Mouse (Mus musculus) neural tube, embryonic 14.5 days (tissue): Measurements from ENCODE around the gene Ppp1r9a. TPM values are rescaled to one million over a fixed set of nuclear protein-coding genes. Genes with fewer than 3 reads are reported as not detected.

ENCODE experiments used
- ATAC-seq: fragments of 200-750 bp; cut with Nextera tagmentation; 2 replicates; pipeline ENCODE4 v1.8.0; 2017; ENCODE audit warnings: low read depth, mild to moderate bottlenecking, moderate TSS enrichment, moderate library complexity
- H3K27ac ChIP-seq: fragments of 300-500 bp; sonication (generic); 2 replicates; pipeline ENCODE4 v1.5.1; 2014; ENCODE audit warnings: low read depth, mild to moderate bottlenecking, control low read depth, low read length, moderate library complexity, mixed read lengths
- H3K27me3 ChIP-seq: fragments of 300-500 bp; sonication (generic); 2 replicates; pipeline ENCODE4 v1.6.1; 2014; ENCODE audit warnings: low read length; ENCODE audit not compliant: control insufficient read depth, insufficient read depth
- H3K36me3 ChIP-seq: fragments of 300-500 bp; sonication (generic); 2 replicates; pipeline ENCODE4 v1.6.1; 2014; ENCODE audit warnings: low read length, mixed read lengths; ENCODE audit not compliant: control insufficient read depth, insufficient read depth
- H3K4me1 ChIP-seq: fragments of 300-500 bp; sonication (generic); 2 replicates; pipeline ENCODE4 v1.6.1; 2014; ENCODE audit warnings: low read length; ENCODE audit not compliant: control insufficient read depth, insufficient read depth
- H3K4me2 ChIP-seq: fragments of 300-500 bp; sonication (generic); 2 replicates; pipeline ENCODE4 v1.6.1; 2014; ENCODE audit warnings: mild to moderate bottlenecking, low read depth, low read length, control low read depth
- H3K4me3 ChIP-seq: fragments of 300-500 bp; sonication (generic); 2 replicates; pipeline ENCODE4 v1.5.1; 2014; ENCODE audit warnings: low read depth, low read length, control low read depth, mixed read lengths
- H3K9ac ChIP-seq: fragments of 300-500 bp; sonication (generic); replicated peaks from 2 replicates; pipeline ENCODE4 v1.6.1; 2014; ENCODE audit warnings: low read depth, mild to moderate bottlenecking, control low read depth, low read length, mixed read lengths
- H3K9me3 ChIP-seq: fragments of 300-500 bp; sonication (generic); 2 replicates; pipeline ENCODE4 v1.6.1; 2016; ENCODE audit warnings: low read length; ENCODE audit not compliant: control insufficient read depth
- WGBS: fragments of 180-500 bp; shearing (Covaris S2); extraction: QIAGEN DNeasy Blood & Tissue Kit; methylation state at CpG from one replicate; pipeline ENCODE4 v1.1.7; 2014; 5-methylcytosine and 5-hydroxymethylcytosine counted together
- polyA plus RNA-seq: library from polyadenylated mRNA; unstranded; fragments of >200 nt; fragmentation: Nextera tagmentation; extraction: Ambion mirVana; gene quantifications from 2 replicates; pipeline ENCODE4 v1.2.1, GENCODE M21; 2014

The Ppp1r9a gene
- polyA plus RNA-seq, 1 experiment from 2014 or later, result 63.6 TPM

DNA sequence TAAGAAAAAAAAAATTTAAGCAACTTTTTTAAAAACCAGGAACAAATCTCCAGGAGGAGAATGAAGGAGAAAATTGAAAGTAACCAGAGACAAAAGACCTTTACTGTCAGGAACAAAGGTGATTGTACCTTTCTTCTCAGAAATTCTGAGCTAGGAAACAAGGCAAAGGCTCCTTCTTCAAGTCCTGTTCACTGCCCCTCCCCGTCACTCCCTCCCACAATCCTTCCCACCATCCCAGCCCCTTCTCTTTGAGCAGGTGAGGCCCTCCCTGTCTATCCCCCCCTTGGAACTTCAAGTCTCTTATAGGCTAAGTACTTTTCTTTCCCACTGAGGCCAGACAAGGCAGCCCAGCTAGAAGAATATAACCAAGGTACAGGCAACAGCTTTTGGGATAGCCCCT, 117.8 kb downstream of the Ppp1r9a start:
- ATAC-seq, result no peak
- no peaks in the 10 kb centered on the region for H3K36me3 ChIP-seq
- no peak overlapping the region for H3K4me3 ChIP-seq
- no peak overlapping the region for H3K4me2 ChIP-seq
- H3K27me3 ChIP-seq, result no peaks in the 10 kb centered on the region
- H3K4me1 ChIP-seq, result no peaks in the 10 kb centered on the region
- no peak overlapping the region for H3K27ac ChIP-seq
- H3K9me3 ChIP-seq, result no peaks in the 10 kb centered on the region
- no peak overlapping the region for H3K9ac ChIP-seq
- WGBS, result 100% methylated on average over 1 of the region's 1 CpGs

DNA sequence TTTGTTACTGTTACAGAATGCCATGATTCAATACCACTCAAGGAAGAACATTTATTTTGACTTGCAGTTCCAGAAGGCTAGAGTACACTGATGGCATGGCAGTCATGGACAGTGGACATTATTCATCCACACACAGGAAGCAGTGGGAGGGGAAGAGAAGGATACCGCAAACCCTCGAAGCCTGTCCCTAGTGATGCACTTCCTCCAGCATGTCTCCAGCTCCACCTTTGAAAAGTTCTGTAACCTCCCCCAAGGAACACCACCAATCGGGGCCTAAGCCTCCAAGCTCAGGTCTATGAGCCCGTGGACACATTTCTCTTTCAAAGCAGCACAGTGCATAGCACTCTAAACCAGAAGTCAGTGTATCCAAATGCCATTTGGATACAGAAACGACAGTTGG, 120.0 kb downstream of the Ppp1r9a start:
- H3K4me2 ChIP-seq, result no peak overlapping the region
- no peak for ATAC-seq
- no peaks in the 10 kb centered on the region for H3K4me1 ChIP-seq
- no peaks in the 10 kb centered on the region for H3K9me3 ChIP-seq
- no peak overlapping the region for H3K9ac ChIP-seq
- no peaks in the 10 kb centered on the region for H3K27me3 ChIP-seq
- WGBS, result 79% methylated on average over 5 of the region's 5 CpGs
- no peak overlapping the region for H3K4me3 ChIP-seq
- no peak overlapping the region for H3K27ac ChIP-seq
- no peaks in the 10 kb centered on the region for H3K36me3 ChIP-seq

DNA sequence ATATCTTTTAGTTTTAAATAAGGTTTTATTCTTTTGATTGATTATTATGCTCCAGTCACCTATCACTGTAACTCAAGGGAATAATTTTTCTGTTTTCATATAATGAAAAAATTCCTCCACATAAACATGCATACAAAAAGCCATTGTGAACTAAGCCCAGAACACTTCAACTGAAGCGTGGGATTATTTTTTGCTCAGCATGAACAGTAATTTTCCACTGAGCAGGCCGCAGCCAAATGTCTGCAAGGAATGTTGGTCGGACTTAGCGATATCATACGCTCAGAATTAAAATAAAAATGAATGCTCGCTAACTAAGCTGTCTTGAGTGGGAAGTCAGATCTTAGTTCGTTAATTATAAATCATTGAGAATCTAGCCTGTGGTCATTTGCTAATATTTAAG, 122.2 kb downstream of the Ppp1r9a start:
- no peak overlapping the region for H3K4me3 ChIP-seq
- no peaks in the 10 kb centered on the region for H3K36me3 ChIP-seq
- no peak for ATAC-seq
- WGBS, result 70% methylated on average over 7 of the region's 7 CpGs
- no peaks in the 10 kb centered on the region for H3K9me3 ChIP-seq
- H3K4me2 ChIP-seq, result no peak overlapping the region
- no peaks in the 10 kb centered on the region for H3K4me1 ChIP-seq
- no peak overlapping the region for H3K27ac ChIP-seq
- H3K27me3 ChIP-seq, result no peaks in the 10 kb centered on the region
- no peak overlapping the region for H3K9ac ChIP-seq

DNA sequence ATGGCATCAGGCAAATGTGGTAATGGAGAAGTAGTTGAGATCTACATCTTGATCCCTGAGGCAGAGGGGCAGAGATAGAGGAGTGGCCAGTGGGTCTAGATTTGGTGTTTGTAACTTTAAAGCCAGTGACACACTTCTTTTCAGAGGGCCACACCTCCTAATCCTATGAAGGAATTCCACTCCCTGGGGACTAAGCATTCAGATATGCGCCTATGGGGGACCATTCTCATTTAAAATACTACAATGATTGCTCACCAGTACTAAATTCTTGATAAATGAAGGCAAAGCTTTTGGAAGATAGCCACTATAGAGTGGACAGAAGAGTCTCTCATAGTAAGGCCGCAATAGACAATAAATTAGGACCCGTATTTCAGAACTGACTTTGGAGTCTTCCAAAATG, 124.1 kb downstream of the Ppp1r9a start:
- no peak overlapping the region for H3K27ac ChIP-seq
- ATAC-seq, result no peak
- H3K9ac ChIP-seq, result no peak overlapping the region
- no peak overlapping the region for H3K4me2 ChIP-seq
- H3K27me3 ChIP-seq, result no peaks in the 10 kb centered on the region
- no peaks in the 10 kb centered on the region for H3K4me1 ChIP-seq
- H3K36me3 ChIP-seq, result no peaks in the 10 kb centered on the region
- WGBS, result 53% methylated on average over 3 of the region's 3 CpGs
- H3K9me3 ChIP-seq, result no peaks in the 10 kb centered on the region
- no peak overlapping the region for H3K4me3 ChIP-seq

DNA sequence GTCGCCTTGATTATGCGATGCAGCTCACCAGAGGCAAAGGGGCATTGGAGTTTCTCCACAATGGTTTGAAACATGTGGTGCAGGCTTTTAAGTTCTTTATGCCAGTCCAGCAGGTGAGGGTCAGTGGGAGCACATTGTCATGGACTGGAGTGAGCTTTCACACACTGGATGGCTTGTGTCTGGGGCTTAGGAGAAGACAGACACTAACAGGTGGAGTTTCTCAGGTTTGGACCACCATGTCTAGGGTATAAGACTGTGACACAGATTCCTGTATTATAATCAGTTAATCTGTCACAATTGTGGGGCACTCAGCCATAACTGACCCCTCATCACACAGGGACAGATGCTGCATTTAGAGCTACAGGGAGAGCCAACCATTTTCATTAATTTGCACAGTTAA, 124.5 kb downstream of the Ppp1r9a start:
- H3K9ac ChIP-seq, result no peak overlapping the region
- no peaks in the 10 kb centered on the region for H3K9me3 ChIP-seq
- no peak for ATAC-seq
- H3K36me3 ChIP-seq, result no peaks in the 10 kb centered on the region
- H3K4me1 ChIP-seq, result no peaks in the 10 kb centered on the region
- H3K4me3 ChIP-seq, result no peak overlapping the region
- H3K4me2 ChIP-seq, result no peak overlapping the region
- H3K27ac ChIP-seq, result no peak overlapping the region
- WGBS, result 79% methylated on average over 2 of the region's 2 CpGs
- H3K27me3 ChIP-seq, result no peaks in the 10 kb centered on the region

DNA sequence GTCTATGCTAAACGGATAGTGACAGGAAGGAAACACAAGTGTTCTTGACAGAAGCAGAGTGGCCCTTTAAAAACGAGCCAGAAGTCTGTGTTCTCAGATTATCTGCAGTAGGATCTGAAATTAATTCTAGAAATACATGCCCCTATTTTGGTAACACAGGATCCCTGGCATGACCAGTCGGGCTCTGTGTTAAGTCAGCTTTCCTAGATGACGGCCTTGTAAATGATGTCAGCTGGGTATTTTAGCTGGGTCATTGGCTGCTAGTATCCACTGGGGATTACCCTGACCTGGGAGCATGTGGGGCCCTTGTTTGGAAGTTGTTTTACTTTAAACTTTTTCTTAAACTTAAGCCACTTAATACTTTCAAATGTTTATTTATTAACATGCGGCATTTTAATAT, 125.1 kb downstream of the Ppp1r9a start:
- Histone ChIP-seq H3K4me2 (no peak overlapping the region), H3K4me3 (no peak overlapping the region), H3K36me3 (no peaks in the 10 kb centered on the region), H3K9ac (no peak overlapping the region), H3K9me3 (no peaks in the 10 kb centered on the region), H3K27ac (no peak overlapping the region), H3K4me1 (no peaks in the 10 kb centered on the region), H3K27me3 (no peaks in the 10 kb centered on the region)
- 57% methylated on average over 5 of the region's 5 CpGs for WGBS
- no peak for ATAC-seq

DNA sequence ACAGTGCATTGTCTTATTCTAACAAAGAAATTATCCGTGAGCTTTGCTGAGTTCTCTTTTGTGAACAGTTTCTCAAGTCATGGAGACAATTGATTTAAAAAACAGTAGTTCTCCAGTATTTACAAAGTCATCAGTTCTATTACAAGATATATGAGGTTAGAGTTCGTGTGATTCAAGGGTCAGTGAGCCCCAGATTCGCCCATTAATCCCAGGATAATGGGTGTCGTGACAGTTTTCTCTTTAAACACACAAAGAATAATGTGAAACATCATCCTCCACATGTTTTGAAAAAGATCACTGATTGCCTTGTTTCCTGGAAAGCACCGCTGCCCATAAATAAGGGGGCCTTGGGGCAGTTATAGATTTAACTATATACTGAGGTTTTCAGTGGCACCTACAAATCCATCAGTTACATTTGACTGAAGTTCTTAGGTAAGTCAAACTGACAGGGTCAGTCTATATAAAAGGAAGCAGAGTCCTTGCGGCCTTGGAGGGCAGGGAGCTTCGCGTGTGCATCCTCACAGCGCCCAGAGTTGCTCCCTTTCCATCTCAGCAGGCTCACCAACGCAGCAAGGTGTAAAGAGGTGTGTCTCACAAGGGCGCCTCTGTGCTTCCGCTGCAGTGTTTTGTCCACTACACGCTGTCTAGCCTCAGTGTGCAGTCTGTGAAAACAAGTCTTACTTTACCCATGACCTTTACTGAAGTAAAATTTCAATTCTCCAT, 126.6 kb downstream of the Ppp1r9a start:
- ATAC-seq, result no peak
- WGBS, result 27% methylated on average over 13 of the region's 13 CpGs
- Histone ChIP-seq H3K4me1 (no peaks in the 10 kb centered on the region), H3K4me3 (no peak overlapping the region), H3K9ac (no peak overlapping the region), H3K9me3 (no peaks in the 10 kb centered on the region), H3K27me3 (no peaks in the 10 kb centered on the region), H3K36me3 (no peaks in the 10 kb centered on the region), H3K4me2 (no peak overlapping the region), H3K27ac (no peak overlapping the region)

DNA sequence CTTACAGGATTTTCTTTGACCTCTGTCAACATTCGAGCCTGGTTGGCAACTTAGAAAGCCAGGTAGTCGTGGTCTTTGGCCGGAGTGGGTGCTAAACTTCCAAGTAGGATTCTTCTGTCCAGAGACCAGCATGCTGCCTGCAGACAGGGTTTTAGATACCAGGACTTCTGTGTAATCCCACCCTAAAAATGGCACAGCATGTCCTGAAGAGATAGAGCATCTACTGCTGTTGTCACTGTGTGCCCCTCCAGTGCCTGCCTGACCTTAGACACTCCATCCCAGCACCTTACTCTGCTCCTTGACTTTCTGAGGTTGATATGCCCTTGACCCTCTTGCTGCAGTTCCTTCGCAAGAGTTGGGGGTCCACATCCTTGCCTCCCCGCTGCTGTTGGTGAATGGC, 127.2 kb downstream of the Ppp1r9a start:
- no peak for ATAC-seq
- H3K36me3 ChIP-seq, result no peaks in the 10 kb centered on the region
- H3K27me3 ChIP-seq, result no peaks in the 10 kb centered on the region
- H3K4me1 ChIP-seq, result no peaks in the 10 kb centered on the region
- H3K4me2 ChIP-seq, result no peak overlapping the region
- WGBS, result 89% methylated on average over 5 of the region's 5 CpGs
- no peak overlapping the region for H3K9ac ChIP-seq
- no peak overlapping the region for H3K27ac ChIP-seq
- no peaks in the 10 kb centered on the region for H3K9me3 ChIP-seq
- no peak overlapping the region for H3K4me3 ChIP-seq

DNA sequence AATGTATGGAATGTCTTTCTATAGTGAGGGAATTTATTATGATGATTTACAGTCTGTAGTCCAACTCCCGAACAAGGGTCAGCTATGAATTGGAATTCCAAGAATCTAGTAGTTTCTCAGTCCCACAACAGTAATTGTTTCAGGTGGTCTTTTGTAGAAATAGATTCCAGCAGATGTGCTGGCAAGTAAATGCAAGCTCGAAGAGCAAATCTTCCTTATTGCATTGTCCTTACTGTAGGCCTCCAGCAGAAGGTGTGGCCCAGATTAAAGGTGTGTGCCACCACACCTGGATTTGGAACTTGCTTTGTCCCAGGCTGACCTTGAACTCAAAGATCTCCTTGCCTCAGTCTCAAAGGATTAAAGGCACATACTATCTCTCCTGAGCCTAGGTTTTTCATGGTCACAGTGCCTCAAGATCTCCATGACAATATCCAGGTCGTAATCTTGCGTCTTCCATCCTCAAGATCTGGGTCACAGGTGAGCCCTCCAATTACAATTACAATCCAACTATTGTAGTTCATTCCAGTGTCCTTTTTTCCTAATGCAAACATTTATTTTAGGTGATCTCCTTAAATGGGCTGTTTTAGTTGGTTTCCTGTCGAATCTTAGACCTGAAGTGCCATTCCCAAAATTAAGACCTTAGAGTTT, 130.4 kb downstream of the Ppp1r9a start:
- WGBS, result 89% methylated on average over 5 of the region's 5 CpGs

More for the DNA sequence above, 130.4 kb downstream of the Ppp1r9a start:
- H3K4me2 ChIP-seq, result no peak overlapping the region
- H3K4me1 ChIP-seq, result no peaks in the 10 kb centered on the region
- H3K36me3 ChIP-seq, result no peaks in the 10 kb centered on the region
- H3K4me3 ChIP-seq, result no peak overlapping the region
- no peaks in the 10 kb centered on the region for H3K27me3 ChIP-seq
- H3K27ac ChIP-seq, result no peak overlapping the region
- no peak for ATAC-seq
- no peaks in the 10 kb centered on the region for H3K9me3 ChIP-seq
- no peak overlapping the region for H3K9ac ChIP-seq
